Mouse (Mus musculus) layer of hippocampus, postnatal 14 days (tissue): ENCODE results near the gene Vmn1r235. TPM values are rescaled to one million over a fixed set of nuclear protein-coding genes. Genes with fewer than 3 reads are reported as not detected.
"Not testable (repeated sequence)": the region's sequence is repeated elsewhere in the genome, so short reads cannot be mapped to it uniquely, and the experiment has no call there.

Experiments
- DNase-seq, 2 experiments: peaks; one replicate each; pipeline ENCODE4 v3.0.0; 2021 to 2022; ENCODE audit warnings: low spot score in 2 of 2, mixed read lengths in 1 of 2
- long read RNA-seq, 2 experiments: library from polyadenylated mRNA; stranded (forward); transcript quantifications; one replicate each; pipeline ENCODE4 v2.0.0; 2021
- microRNA-seq, 2 experiments: library from miRNA; unstranded; fragments of <30 nt; microRNA quantifications; one replicate each; pipeline ENCODE4 v1.2.0; 2021
- total RNA-seq, 2 experiments: library from RNA; stranded (reverse); gene quantifications; 2 replicates each; pipeline ENCODE4 v1.2.3; 2021

The Vmn1r235 gene
- total RNA-seq: not detected
- long read RNA-seq, experiment 1: 0 reads
- long read RNA-seq, experiment 2, partial matches to known transcripts: 0 of 1 reads
- long read RNA-seq, experiment 2, other reads (novel, unspliced or antisense): 1 of 1 reads

GRCm38 (mm10) chr17:21256111-21256510 lies at the start of gene Vmn1r235:
Vmn1r235 (plus strand) TSS chr17:21256411.
- no peak for DNase-seq

GRCm38 (mm10) chr17:21211081-21211480 lies 45.1 kb upstream of the Vmn1r235 start:
- DNase-seq: not testable (repeated sequence)

GRCm38 (mm10) chr17:21225787-21226186 lies 30.4 kb upstream of the Vmn1r235 start, which contains the start of gene Vmn1r234:
Vmn1r234 (plus strand) TSS chr17:21226087.
- no peak for DNase-seq

GRCm38 (mm10) chr17:21231654-21232053 lies 24.6 kb upstream of the Vmn1r235 start:
- peak; percentile 34 to 41 for DNase-seq

GRCm38 (mm10) chr17:21272103-21272502 lies 15.9 kb downstream of the Vmn1r235 start:
- peak; percentile 14 to 72 for DNase-seq

- no peak for DNase-seq
These were observed 26.4 kb downstream of the Vmn1r235 start, which contains the start of gene Vmn1r236 for GRCm38 (mm10) chr17:21282642-21283041. Vmn1r236 (plus strand) TSS chr17:21282942.

GRCm38 (mm10) chr17:21284395-21284794 lies 28.2 kb downstream of the Vmn1r235 start:
- no peak for DNase-seq

- DNase-seq: no peak
These were observed 33.5 kb downstream of the Vmn1r235 start for GRCm38 (mm10) chr17:21289695-21290094.

GRCm38 (mm10) chr17:21311565-21311964 lies 55.4 kb downstream of the Vmn1r235 start, which contains the start of gene Vmn1r237:
Vmn1r237 (plus strand) TSS chr17:21311865.
- DNase-seq: no peak

Small RNAs within 50 kb of the gene (microRNA-seq; reads per million reads assigned to microRNA genes)
- 0 reads per million in 2 experiments for gene Gm26384

Other genes starting within 250 kb of the Vmn1r235 start
- gene Zfp160, start 247.5 kb upstream of the Vmn1r235 start, total RNA-seq: 10 to 100 TPM; 22.7 to 23.9 TPM
- not detected for gene Vmn1r234, start 30.3 kb upstream of the Vmn1r235 start, total RNA-seq
- gene Vmn1r236, start 26.5 kb downstream of the Vmn1r235 start, total RNA-seq: not detected
- not detected for gene Vmn1r237, start 55.5 kb downstream of the Vmn1r235 start, total RNA-seq
- gene Zfp677, start 127.3 kb downstream of the Vmn1r235 start, total RNA-seq: 1 to 10 TPM; 1.5 to 1.7 TPM
- gene Zfp54, start 166.8 kb downstream of the Vmn1r235 start, total RNA-seq: 1 to 10 TPM in 1 of 2 experiments, under 1 TPM in 1; 0.81 to 1.2 TPM
- gene Zfp51, start 194.0 kb downstream of the Vmn1r235 start, total RNA-seq: 1 to 10 TPM; 3.8 to 3.9 TPM
- 1 to 10 TPM; 4.0 TPM for gene Zfp53, start 232.6 kb downstream of the Vmn1r235 start, total RNA-seq